Mouse (Mus musculus): Measurements from ENCODE around the gene Mpc2.

Mpc2 gene

DNA sequence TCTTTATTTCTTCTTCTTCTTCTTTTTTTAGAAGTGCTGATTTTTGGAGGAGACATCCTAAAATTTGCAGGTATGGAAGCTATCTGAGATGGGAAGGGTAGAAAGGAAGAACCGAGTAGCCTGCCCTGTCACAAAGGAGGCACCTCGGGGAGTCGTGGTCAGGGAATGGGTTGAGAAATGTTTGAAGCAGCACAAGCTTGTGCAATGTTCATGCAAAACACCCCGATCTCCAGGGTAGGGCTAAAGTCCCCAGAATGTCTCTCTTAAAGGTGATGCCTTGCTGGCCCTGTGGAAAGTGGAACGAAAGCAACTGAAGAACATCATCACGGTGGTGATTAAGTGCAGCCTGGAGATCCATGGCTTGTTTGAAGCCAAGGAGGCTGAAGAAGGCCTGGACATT, 45.9 kb downstream of the Mpc2 start:
- DNase-seq (ENCODE audit: low spot score in 2 of 2): no peak

DNA sequence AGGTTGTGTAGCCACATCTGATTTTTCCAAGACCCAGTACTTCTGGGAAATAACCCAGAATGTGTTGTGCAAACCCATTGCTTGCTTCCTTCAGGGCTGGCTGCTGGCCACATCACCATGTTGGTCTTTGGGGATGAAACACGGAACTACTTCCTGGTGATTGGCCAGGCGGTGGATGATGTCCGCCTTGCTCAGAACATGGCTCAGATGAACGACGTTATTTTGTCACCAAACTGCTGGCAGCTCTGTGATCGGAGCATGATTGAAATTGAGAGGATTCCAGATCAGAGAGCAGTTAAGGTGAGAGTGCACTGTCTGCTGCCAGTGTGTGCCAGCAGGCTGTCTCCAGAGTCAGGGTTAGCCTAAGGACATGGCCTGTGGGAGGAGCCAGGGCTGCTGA, 49.7 kb downstream of the Mpc2 start:
- no peak for DNase-seq (ENCODE audit: low spot score in 2 of 2)

DNA sequence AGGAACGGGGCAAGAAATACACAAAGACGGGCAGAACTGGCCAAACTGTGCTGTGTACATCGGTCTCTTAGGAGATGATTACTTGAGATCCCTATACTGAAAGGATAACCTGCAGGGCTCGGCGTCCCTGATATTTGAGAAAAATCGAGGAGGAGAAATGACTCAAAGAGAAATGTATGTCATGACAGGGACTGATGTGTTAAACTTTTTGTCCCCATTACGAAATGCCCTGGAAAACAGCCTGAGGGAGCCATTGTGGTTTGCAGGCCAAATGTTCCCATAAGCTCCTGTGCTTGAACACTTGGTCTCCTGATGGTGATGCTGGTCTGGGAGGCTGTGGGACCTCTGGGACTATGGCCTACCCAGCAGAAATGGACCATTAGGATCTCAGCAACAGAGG, 60.3 kb downstream of the Mpc2 start:
- DNase-seq (ENCODE audit: low spot score in 2 of 2): no peak

Measured in left cerebral cortex, adult 9 months (tissue).